Mouse (Mus musculus): ENCODE measurements at regions not wholly inside any gene's neighbourhood (a gene's known extent, or its start where the extent isn't known, plus 50 kb on each side); places are given as distances from the start of the nearest gene placed in this dataset.
A peak's percentile ranks its signal among the peaks of the same experiment; 100 is the strongest.

- H3K9me3 ChIP-seq (replicated peaks): no peaks in the 10 kb centered on the region
- no peaks in the 10 kb centered on the region for H3K27me3 ChIP-seq
- H3K36me3 ChIP-seq: no peaks in the 10 kb centered on the region
- no peak overlapping the region for H3K9ac ChIP-seq
- no peak overlapping the region for H3K4me2 ChIP-seq
- H3K4me3 ChIP-seq: no peak overlapping the region
- no peak for ATAC-seq (replicated peaks; ENCODE audit: insufficient number of reproducible peaks, insufficient read depth, low FRiP score, low read depth)
- H3K4me1 ChIP-seq (replicated peaks): 0 out of 2 replicates have a peak, but pooled peaks cover 2% of the 10 kb centered on the region
- H3K27ac ChIP-seq: no peak overlapping the region
These were observed 173.5 kb downstream of the Tmsb4x start for GRCm38 (mm10) chrX:167035639-167036038.

GRCm38 (mm10) chrX:167033091-167033490 lies 176.0 kb downstream of the Tmsb4x start:
- H3K4me1 ChIP-seq (replicated peaks): 0 out of 2 replicates have a peak, but pooled peaks cover 2% of the 10 kb centered on the region
- H3K9ac ChIP-seq: no peak overlapping the region
- H3K27ac ChIP-seq: peak overlapping the region; percentile 37; the same call in 1 of the 2 replicates
- H3K36me3 ChIP-seq: no peaks in the 10 kb centered on the region
- WGBS: 73% methylated on average over 2 of the region's 2 CpGs
- no peaks in the 10 kb centered on the region for H3K27me3 ChIP-seq
- H3K4me2 ChIP-seq: no peak overlapping the region
- no peak overlapping the region for H3K4me3 ChIP-seq
- no peaks in the 10 kb centered on the region for H3K9me3 ChIP-seq (replicated peaks)
- no peak for ATAC-seq (replicated peaks; ENCODE audit: insufficient number of reproducible peaks, insufficient read depth, low FRiP score, low read depth)

DNA sequence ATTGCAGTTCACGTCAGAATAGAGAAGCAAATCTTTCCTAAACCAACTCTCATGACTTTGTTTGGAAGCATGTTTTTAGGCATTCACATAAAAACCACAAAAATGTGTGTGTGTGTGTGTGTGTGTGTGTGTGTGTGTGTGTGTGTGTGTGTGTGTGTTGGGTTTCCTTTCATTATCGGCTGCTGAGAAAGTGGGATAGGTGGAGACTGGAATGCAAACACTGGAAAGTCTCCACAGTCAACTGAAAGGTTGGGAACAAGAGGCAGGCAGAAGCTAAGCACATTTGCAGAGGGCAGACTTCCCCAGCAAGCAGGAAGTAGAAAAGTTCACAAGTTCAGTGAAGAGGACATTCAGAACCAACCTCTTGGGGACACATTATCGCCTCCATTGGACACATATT lies 176.5 kb downstream of the Tmsb4x start:
- Histone ChIP-seq H3K4me3 (no peak overlapping the region), H3K4me1 (replicated peaks) (0 out of 2 replicates have a peak, but pooled peaks cover 2% of the 10 kb centered on the region), H3K9me3 (replicated peaks) (no peaks in the 10 kb centered on the region), H3K9ac (no peak overlapping the region), H3K4me2 (no peak overlapping the region), H3K27ac (peak overlapping the region; percentile 37; the same call in 1 of the 2 replicates), H3K36me3 (no peaks in the 10 kb centered on the region), H3K27me3 (no peaks in the 10 kb centered on the region)
- WGBS: 34% methylated on average over 3 of the region's 3 CpGs
- ATAC-seq (replicated peaks; ENCODE audit: insufficient number of reproducible peaks, insufficient read depth, low FRiP score, low read depth): no peak

DNA sequence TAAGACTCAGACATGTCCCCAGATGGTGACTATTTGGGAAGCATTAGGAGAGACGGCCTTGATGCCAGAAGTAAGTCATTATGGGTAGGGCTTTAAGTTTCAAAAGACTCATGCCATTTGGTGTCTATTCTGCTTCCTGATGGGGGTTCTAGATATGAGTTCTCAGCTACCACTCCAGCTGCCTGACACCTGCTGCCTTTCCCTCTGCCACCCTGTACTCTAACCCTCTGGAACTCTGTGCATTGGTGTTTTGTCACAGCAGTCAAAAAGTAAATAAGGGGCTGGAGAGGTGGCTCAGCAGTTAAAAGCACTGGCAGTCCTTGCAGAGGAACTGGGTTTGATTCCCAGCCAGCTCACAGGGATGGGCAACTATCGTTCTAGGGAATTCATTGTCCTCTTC lies 177.6 kb downstream of the Tmsb4x start:
- Histone ChIP-seq H3K9ac (no peak overlapping the region), H3K9me3 (replicated peaks) (no peaks in the 10 kb centered on the region), H3K27me3 (no peaks in the 10 kb centered on the region), H3K36me3 (no peaks in the 10 kb centered on the region), H3K4me2 (no peak overlapping the region), H3K4me3 (no peak overlapping the region), H3K27ac (no peak overlapping the region), H3K4me1 (replicated peaks) (0 out of 2 replicates have a peak, but pooled peaks cover 2% of the 10 kb centered on the region)
- ATAC-seq (replicated peaks; ENCODE audit: insufficient number of reproducible peaks, insufficient read depth, low FRiP score, low read depth): no peak
- WGBS: 79% methylated on average over 2 of the region's 2 CpGs

DNA sequence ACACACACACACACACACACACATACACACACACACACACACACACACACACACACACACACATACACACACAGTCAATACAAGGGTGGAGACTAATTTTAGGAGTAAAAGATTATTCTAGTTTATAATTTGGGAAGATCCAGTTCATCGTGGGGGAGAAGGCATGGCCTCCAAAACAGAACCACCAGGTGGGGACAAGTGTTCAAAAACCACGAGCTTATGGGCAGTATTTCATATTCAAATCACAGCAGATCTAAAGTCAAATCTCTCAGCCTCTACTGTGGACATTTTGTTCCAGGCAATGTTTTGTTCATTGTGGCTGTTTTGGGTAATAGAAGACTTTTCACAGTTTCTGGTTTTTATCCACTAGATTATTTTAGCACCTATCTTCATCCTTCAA lies 193.5 kb downstream of the Tmsb4x start:
- ATAC-seq (replicated peaks; ENCODE audit: insufficient number of reproducible peaks, insufficient read depth, low FRiP score, low read depth): no peak
- Histone ChIP-seq H3K27me3 (no peaks in the 10 kb centered on the region; the same call in 1 of the 2 replicates), H3K9me3 (replicated peaks) (no peaks in the 10 kb centered on the region), H3K4me2 (no peak overlapping the region), H3K4me3 (no peak overlapping the region), H3K27ac (no peak overlapping the region), H3K4me1 (replicated peaks) (no peaks in the 10 kb centered on the region), H3K36me3 (no peaks in the 10 kb centered on the region), H3K9ac (no peak overlapping the region)
- WGBS: 63% methylated on average over 2 of the region's 2 CpGs

- Histone ChIP-seq H3K4me3 (no peak overlapping the region), H3K9ac (no peak overlapping the region), H3K9me3 (replicated peaks) (no peaks in the 10 kb centered on the region), H3K36me3 (no peaks in the 10 kb centered on the region), H3K27ac (peak overlapping the region; percentile 42), H3K4me1 (replicated peaks) (no peaks in the 10 kb centered on the region), H3K4me2 (no peak overlapping the region), H3K27me3 (no peaks in the 10 kb centered on the region; the same call in 1 of the 2 replicates)
- 31% methylated on average over 2 of the region's 2 CpGs for WGBS
- ATAC-seq (replicated peaks; ENCODE audit: insufficient number of reproducible peaks, insufficient read depth, low FRiP score, low read depth): no peak
These were observed 194.8 kb downstream of the Tmsb4x start for GRCm38 (mm10) chrX:167014322-167014721.

DNA sequence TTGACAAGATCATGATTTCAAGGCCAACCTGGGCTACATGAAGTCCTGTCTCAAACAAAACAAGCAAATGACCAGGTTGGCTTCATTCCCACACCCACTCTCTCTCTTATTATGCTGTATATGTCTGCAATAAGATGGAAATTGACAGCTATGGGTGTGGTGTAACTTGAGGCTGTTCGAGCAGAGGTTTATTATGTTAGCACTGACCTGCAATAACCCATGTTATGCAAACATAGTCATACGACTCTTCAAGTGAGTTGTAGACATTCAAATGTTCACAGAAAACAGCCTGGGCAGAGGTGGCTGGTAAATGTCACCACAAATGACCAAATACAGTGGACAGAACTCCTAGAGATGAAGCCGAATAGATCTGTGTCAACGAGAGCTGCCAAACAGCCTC lies 196.2 kb downstream of the Tmsb4x start:
- H3K4me1 ChIP-seq (replicated peaks): no peaks in the 10 kb centered on the region
- WGBS: 55% methylated on average over 4 of the region's 4 CpGs
- no peak overlapping the region for H3K9ac ChIP-seq
- H3K4me3 ChIP-seq: no peak overlapping the region
- no peak overlapping the region for H3K27ac ChIP-seq
- no peaks in the 10 kb centered on the region for H3K9me3 ChIP-seq (replicated peaks)
- H3K27me3 ChIP-seq: no peaks in the 10 kb centered on the region; the same call in 1 of the 2 replicates
- H3K36me3 ChIP-seq: no peaks in the 10 kb centered on the region
- H3K4me2 ChIP-seq: no peak overlapping the region
- ATAC-seq (replicated peaks; ENCODE audit: insufficient number of reproducible peaks, insufficient read depth, low FRiP score, low read depth): no peak

DNA sequence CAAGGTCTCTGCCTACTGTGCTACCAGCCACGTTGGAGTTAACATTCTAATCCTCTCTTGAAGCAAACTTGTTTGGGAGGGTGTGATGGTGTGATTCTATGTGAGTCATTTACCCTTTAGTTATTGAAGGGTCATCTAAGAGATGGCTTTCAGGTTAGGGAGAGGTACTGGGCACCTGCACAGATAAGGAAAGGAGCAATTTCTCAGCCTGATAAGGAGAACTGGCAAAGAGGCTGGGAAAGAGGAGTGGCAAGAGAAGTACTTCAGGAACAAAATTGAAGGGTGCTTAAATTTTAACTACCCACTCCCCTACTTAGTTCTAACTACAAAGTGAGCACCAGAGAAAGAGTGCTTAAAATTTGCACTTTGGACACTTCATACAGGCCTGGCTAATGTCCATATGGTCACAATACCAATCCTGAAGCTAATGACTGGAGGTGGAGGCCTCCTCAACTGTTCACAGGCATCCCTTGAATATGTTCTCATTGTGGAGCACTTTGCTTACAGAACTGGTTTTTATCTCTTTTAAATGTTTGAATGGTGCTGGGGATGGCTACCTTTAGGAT lies 197.1 kb downstream of the Tmsb4x start:
- Histone ChIP-seq H3K36me3 (no peaks in the 10 kb centered on the region), H3K27ac (no peak overlapping the region), H3K4me1 (replicated peaks) (no peaks in the 10 kb centered on the region), H3K4me3 (no peak overlapping the region), H3K27me3 (no peaks in the 10 kb centered on the region; the same call in 1 of the 2 replicates), H3K4me2 (no peak overlapping the region), H3K9me3 (replicated peaks) (no peaks in the 10 kb centered on the region), H3K9ac (no peak overlapping the region)
- 48% methylated on average over 1 of the region's 1 CpGs for WGBS
- no peak for ATAC-seq (replicated peaks; ENCODE audit: insufficient number of reproducible peaks, insufficient read depth, low FRiP score, low read depth)

DNA sequence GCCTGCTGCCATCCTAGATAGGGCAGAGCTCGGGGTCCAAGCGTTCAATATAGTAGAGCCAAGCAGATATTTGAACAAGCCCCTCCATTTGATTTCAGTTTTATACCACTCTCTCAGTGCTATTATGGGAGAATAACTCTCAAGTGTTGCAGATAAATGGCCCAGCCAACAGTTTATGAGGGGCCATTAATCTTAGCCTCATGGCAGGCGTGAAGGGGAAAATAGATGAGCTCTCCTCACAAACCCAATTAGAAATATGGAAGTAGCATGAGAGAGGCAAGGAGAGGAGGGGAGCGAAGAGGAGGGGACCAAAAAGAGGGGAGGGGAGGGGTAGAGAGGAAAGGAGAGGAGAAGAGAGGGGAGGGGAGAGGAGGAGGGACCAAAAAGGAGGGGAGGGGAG lies 213.3 kb downstream of the Tmsb4x start:
- 63% methylated on average over 4 of the region's 4 CpGs for WGBS
- H3K9me3 ChIP-seq (replicated peaks): no peaks in the 10 kb centered on the region

DNA sequence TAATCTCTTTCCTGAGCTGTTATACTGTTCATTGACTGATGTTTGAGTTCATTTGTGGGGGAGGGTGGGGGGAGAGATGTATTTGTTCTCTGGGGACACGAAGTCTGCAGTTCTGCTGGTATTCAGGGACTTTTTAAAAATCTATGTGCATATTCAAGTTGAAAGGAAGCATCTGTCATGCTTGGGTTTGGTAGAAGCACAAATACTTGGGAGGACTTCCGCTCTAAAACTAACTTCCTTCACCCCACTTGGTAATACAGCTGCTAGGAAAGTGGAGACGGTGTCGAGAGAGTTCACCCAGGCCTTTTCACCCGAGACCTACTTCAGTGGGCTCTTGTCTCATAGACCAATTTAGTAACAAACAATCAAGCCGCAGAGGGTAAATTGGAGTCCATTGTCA lies 228.1 kb downstream of the Tmsb4x start:
- Histone ChIP-seq H3K27ac (no peak overlapping the region), H3K9me3 (replicated peaks) (no peaks in the 10 kb centered on the region), H3K4me2 (no peak overlapping the region), H3K4me1 (replicated peaks) (no peaks in the 10 kb centered on the region), H3K27me3 (no peaks in the 10 kb centered on the region), H3K36me3 (no peaks in the 10 kb centered on the region), H3K9ac (no peak overlapping the region), H3K4me3 (no peak overlapping the region)
- ATAC-seq (replicated peaks; ENCODE audit: insufficient number of reproducible peaks, insufficient read depth, low FRiP score, low read depth): no peak
- WGBS: 55% methylated on average over 6 of the region's 6 CpGs

More for the DNA sequence above, 213.3 kb downstream of the Tmsb4x start:
- H3K4me2 ChIP-seq: no peak overlapping the region
- H3K4me3 ChIP-seq: no peak overlapping the region
- no peaks in the 10 kb centered on the region for H3K36me3 ChIP-seq
- H3K27ac ChIP-seq: no peak overlapping the region
- no peak for ATAC-seq (replicated peaks; ENCODE audit: insufficient number of reproducible peaks, insufficient read depth, low FRiP score, low read depth)
- no peaks in the 10 kb centered on the region for H3K27me3 ChIP-seq
- no peaks in the 10 kb centered on the region for H3K4me1 ChIP-seq (replicated peaks)
- no peak overlapping the region for H3K9ac ChIP-seq

GRCm38 (mm10) chrX:166980504-166980903 lies 228.6 kb downstream of the Tmsb4x start:
- no peak for ATAC-seq (replicated peaks; ENCODE audit: insufficient number of reproducible peaks, insufficient read depth, low FRiP score, low read depth)
- WGBS: 70% methylated on average over 4 of the region's 4 CpGs

DNA sequence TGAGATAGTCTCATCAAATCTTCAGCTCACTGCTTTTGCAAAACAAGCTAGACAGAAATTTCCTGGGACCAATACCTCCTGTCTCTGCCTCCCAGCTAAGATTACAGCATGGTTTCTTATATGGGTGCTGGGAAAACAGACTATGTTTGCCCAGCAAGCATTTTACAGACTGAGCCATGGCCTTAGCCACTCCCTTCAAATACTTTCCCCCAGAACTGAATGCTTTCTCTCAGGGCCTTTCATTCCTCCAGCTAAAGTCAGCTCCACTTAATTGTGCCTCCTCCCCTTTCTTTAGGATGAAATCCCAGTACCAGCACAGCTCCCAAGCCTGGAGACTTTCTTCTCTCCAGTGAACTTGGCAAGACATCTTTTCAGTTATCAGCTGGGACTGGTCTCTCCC lies 232.1 kb downstream of the Tmsb4x start:
- H3K4me3 ChIP-seq: no peak overlapping the region
- no peaks in the 10 kb centered on the region for H3K27me3 ChIP-seq
- no peak overlapping the region for H3K4me2 ChIP-seq
- H3K36me3 ChIP-seq: no peaks in the 10 kb centered on the region
- H3K27ac ChIP-seq: no peak overlapping the region; the same call in 1 of the 2 replicates
- no peak for ATAC-seq (replicated peaks; ENCODE audit: insufficient number of reproducible peaks, insufficient read depth, low FRiP score, low read depth)
- no peaks in the 10 kb centered on the region for H3K9me3 ChIP-seq (replicated peaks)
- H3K9ac ChIP-seq: no peak overlapping the region
- no peaks in the 10 kb centered on the region for H3K4me1 ChIP-seq (replicated peaks)

More at GRCm38 (mm10) chrX:166980504-166980903, 228.6 kb downstream of the Tmsb4x start:
- H3K27ac ChIP-seq: 0 out of 2 replicates have a peak overlapping the region, but pooled peaks have one; percentile 6
- H3K36me3 ChIP-seq: no peaks in the 10 kb centered on the region
- H3K4me3 ChIP-seq: no peak overlapping the region
- no peaks in the 10 kb centered on the region for H3K27me3 ChIP-seq
- H3K4me1 ChIP-seq (replicated peaks): no peaks in the 10 kb centered on the region
- no peaks in the 10 kb centered on the region for H3K9me3 ChIP-seq (replicated peaks)
- no peak overlapping the region for H3K4me2 ChIP-seq
- no peak overlapping the region for H3K9ac ChIP-seq
